Mouse (Mus musculus) embryonic facial prominence, embryonic 10.5 days (tissue): ENCODE data around the gene Ptger2. TPM values are rescaled to one million over a fixed set of nuclear protein-coding genes. Genes with fewer than 3 reads are reported as not detected.

Experiments used
- DNase-seq: peaks from one replicate; pipeline ENCODE4 v3.0.0-alpha.2; 2017; ENCODE audit warnings: low spot score
- H3K27ac ChIP-seq: fragments of 300-500 bp; sonication (generic); replicated peaks from 2 replicates; pipeline ENCODE4 v1.5.1; 2016; ENCODE audit warnings: mild to moderate bottlenecking
- H3K27me3 ChIP-seq: fragments of 300-500 bp; sonication (generic); replicated peaks from 2 replicates; pipeline ENCODE4 v1.6.1; 2016; ENCODE audit warnings: low read depth, mild to moderate bottlenecking; ENCODE audit not compliant: poor library complexity, severe bottlenecking
- H3K36me3 ChIP-seq: fragments of 300-500 bp; sonication (generic); replicated peaks from 2 replicates; pipeline ENCODE4 v1.6.1; 2016; ENCODE audit warnings: mild to moderate bottlenecking, moderate library complexity
- H3K4me1 ChIP-seq: fragments of 300-500 bp; sonication (generic); 2 replicates; pipeline ENCODE4 v1.6.1; 2016
- H3K4me3 ChIP-seq: fragments of 300-500 bp; sonication (generic); 2 replicates; pipeline ENCODE4 v1.5.1; 2016; ENCODE audit warnings: mild to moderate bottlenecking, moderate library complexity
- H3K9me3 ChIP-seq: fragments of 300-500 bp; sonication (generic); 2 replicates; pipeline ENCODE4 v1.6.1; 2016; ENCODE audit warnings: mild to moderate bottlenecking
- WGBS: fragments of 180-500 bp; shearing (Covaris S2); methylation state at CpG from one replicate; pipeline ENCODE4 v1.1.7; 2016; 5-methylcytosine and 5-hydroxymethylcytosine counted together
- polyA plus RNA-seq: library from polyadenylated mRNA; unstranded; fragments of >200 nt; fragmentation: Nextera tagmentation; extraction: Ambion mirVana; gene quantifications from 2 replicates; pipeline ENCODE4 v1.2.1, GENCODE M21; 2016

Gene Ptger2
- polyA plus RNA-seq, 1 experiment from 2014 or later: 0.04 TPM

- WGBS: 88% methylated on average over 4 of the region's 4 CpGs
- Histone ChIP-seq H3K27me3 (no peaks in the 10 kb centered on the region), H3K4me3 (no peak overlapping the region), H3K4me1 (no peaks in the 10 kb centered on the region), H3K27ac (no peak overlapping the region), H3K36me3 (no peaks in the 10 kb centered on the region), H3K9me3 (no peaks in the 10 kb centered on the region)
- DNase-seq: no peak
Measured at GRCm38 (mm10) chr14:45005698-45006283, 17.8 kb downstream of the Ptger2 start.

GRCm38 (mm10) chr14:45009242-45009641 is 21.2 kb downstream of the Ptger2 start:
- Histone ChIP-seq H3K27me3 (no peaks in the 10 kb centered on the region), H3K9me3 (no peaks in the 10 kb centered on the region), H3K36me3 (no peaks in the 10 kb centered on the region), H3K4me1 (no peaks in the 10 kb centered on the region), H3K27ac (no peak overlapping the region), H3K4me3 (no peak overlapping the region)
- DNase-seq: no peak
- WGBS: 94% methylated on average over 1 of the region's 1 CpGs

- no peaks in the 10 kb centered on the region for H3K9me3 ChIP-seq
- H3K4me1 ChIP-seq: no peaks in the 10 kb centered on the region
- no peak overlapping the region for H3K4me3 ChIP-seq
- H3K36me3 ChIP-seq: no peaks in the 10 kb centered on the region
- 85% methylated on average over 2 of the region's 2 CpGs for whole genome bisulfite sequencing
- H3K27ac ChIP-seq: no peak overlapping the region
- H3K27me3 ChIP-seq: no peaks in the 10 kb centered on the region
- no peak for DNase-seq
Measured at GRCm38 (mm10) chr14:45011260-45011659, 23.3 kb downstream of the Ptger2 start.

- Histone ChIP-seq H3K36me3 (no peaks in the 10 kb centered on the region), H3K27me3 (no peaks in the 10 kb centered on the region), H3K4me3 (no peak overlapping the region), H3K27ac (no peak overlapping the region), H3K4me1 (no peaks in the 10 kb centered on the region), H3K9me3 (no peaks in the 10 kb centered on the region)
- 87% methylated on average over 6 of the region's 6 CpGs for WGBS
- no peak for DNase-seq
Measured at GRCm38 (mm10) chr14:45011671-45012070, 23.7 kb downstream of the Ptger2 start.

GRCm38 (mm10) chr14:45021551-45021950 is 33.6 kb downstream of the Ptger2 start:
- H3K27ac ChIP-seq: no peak overlapping the region
- no peaks in the 10 kb centered on the region for H3K27me3 ChIP-seq
- DNase-seq: no peak
- H3K4me3 ChIP-seq: no peak overlapping the region
- H3K9me3 ChIP-seq: no peaks in the 10 kb centered on the region
- H3K36me3 ChIP-seq: no peaks in the 10 kb centered on the region
- WGBS: 86% methylated on average over 3 of the region's 3 CpGs
- no peaks in the 10 kb centered on the region for H3K4me1 ChIP-seq

- H3K27ac ChIP-seq: no peak overlapping the region
- no peaks in the 10 kb centered on the region for H3K36me3 ChIP-seq
- 90% methylated on average over 3 of the region's 3 CpGs for whole genome bisulfite sequencing
- H3K4me1 ChIP-seq: no peaks in the 10 kb centered on the region
- no peak overlapping the region for H3K4me3 ChIP-seq
- no peak for DNase-seq
- no peaks in the 10 kb centered on the region for H3K27me3 ChIP-seq
- no peaks in the 10 kb centered on the region for H3K9me3 ChIP-seq
Measured at GRCm38 (mm10) chr14:45034293-45034692, 46.3 kb downstream of the Ptger2 start.

GRCm38 (mm10) chr14:45036579-45036978 is 48.6 kb downstream of the Ptger2 start:
- WGBS: 93% methylated on average over 1 of the region's 1 CpGs
- no peak overlapping the region for H3K4me3 ChIP-seq
- H3K4me1 ChIP-seq: no peaks in the 10 kb centered on the region
- H3K27me3 ChIP-seq: no peaks in the 10 kb centered on the region
- H3K36me3 ChIP-seq: no peaks in the 10 kb centered on the region
- H3K27ac ChIP-seq: no peak overlapping the region
- no peak for DNase-seq
- H3K9me3 ChIP-seq: no peaks in the 10 kb centered on the region

GRCm38 (mm10) chr14:45038052-45038451 is 50.1 kb downstream of the Ptger2 start:
- Histone ChIP-seq H3K36me3 (no peaks in the 10 kb centered on the region), H3K9me3 (no peaks in the 10 kb centered on the region), H3K27ac (no peak overlapping the region), H3K27me3 (no peaks in the 10 kb centered on the region), H3K4me3 (no peak overlapping the region), H3K4me1 (no peaks in the 10 kb centered on the region)
- DNase-seq: no peak
- 78% methylated on average over 7 of the region's 7 CpGs for WGBS

- 82% methylated on average over 5 of the region's 5 CpGs for WGBS
- Histone ChIP-seq H3K36me3 (no peaks in the 10 kb centered on the region), H3K27ac (no peak overlapping the region), H3K4me1 (no peaks in the 10 kb centered on the region), H3K9me3 (no peaks in the 10 kb centered on the region), H3K27me3 (no peaks in the 10 kb centered on the region), H3K4me3 (no peak overlapping the region)
- DNase-seq: no peak
Measured at GRCm38 (mm10) chr14:45040851-45041475, 53.0 kb downstream of the Ptger2 start.

GRCm38 (mm10) chr14:45048128-45048527 is 60.1 kb downstream of the Ptger2 start:
- no peak for DNase-seq
- H3K36me3 ChIP-seq: no peaks in the 10 kb centered on the region
- H3K27ac ChIP-seq: no peak overlapping the region
- 0 out of 2 replicates have a peak, but pooled peaks cover 4% of the 10 kb centered on the region for H3K4me1 ChIP-seq
- no peaks in the 10 kb centered on the region for H3K9me3 ChIP-seq
- 87% methylated on average over 2 of the region's 2 CpGs for WGBS
- no peak overlapping the region for H3K4me3 ChIP-seq
- H3K27me3 ChIP-seq: no peaks in the 10 kb centered on the region

GRCm38 (mm10) chr14:45049689-45050418 is 61.9 kb downstream of the Ptger2 start:
- Histone ChIP-seq H3K4me1 (0 out of 2 replicates have a peak, but pooled peaks cover 4% of the 10 kb centered on the region), H3K9me3 (no peaks in the 10 kb centered on the region), H3K36me3 (no peaks in the 10 kb centered on the region), H3K4me3 (no peak overlapping the region), H3K27me3 (no peaks in the 10 kb centered on the region), H3K27ac (no peak overlapping the region)
- DNase-seq: no peak
- WGBS: 77% methylated on average over 7 of the region's 7 CpGs

GRCm38 (mm10) chr14:45050419-45050776 is 62.4 kb downstream of the Ptger2 start:
- Histone ChIP-seq H3K27ac (no peak overlapping the region), H3K4me3 (no peak overlapping the region), H3K27me3 (no peaks in the 10 kb centered on the region), H3K9me3 (no peaks in the 10 kb centered on the region), H3K4me1 (0 out of 2 replicates have a peak, but pooled peaks cover 4% of the 10 kb centered on the region), H3K36me3 (no peaks in the 10 kb centered on the region)
- WGBS: 75% methylated on average over 1 of the region's 1 CpGs
- DNase-seq: no peak

GRCm38 (mm10) chr14:45051116-45051515 is 63.1 kb downstream of the Ptger2 start:
- DNase-seq: no peak
- H3K4me3 ChIP-seq: no peak overlapping the region
- no peaks in the 10 kb centered on the region for H3K27me3 ChIP-seq
- H3K4me1 ChIP-seq: 0 out of 2 replicates have a peak, but pooled peaks cover 4% of the 10 kb centered on the region
- H3K27ac ChIP-seq: no peak overlapping the region
- H3K9me3 ChIP-seq: no peaks in the 10 kb centered on the region
- WGBS: 83% methylated on average over 7 of the region's 7 CpGs
- H3K36me3 ChIP-seq: no peaks in the 10 kb centered on the region
